Mouse (Mus musculus): ENCODE measurements around the gene Amd1. TPM values are rescaled to one million over a fixed set of nuclear protein-coding genes. Genes with fewer than 3 reads are reported as not detected.

Amd1 gene
- polyA plus RNA-seq, 1 experiment = 14.9 TPM

- DNase-seq = no peak
- TF ChIP-seq CTCF (IDR thresholded peaks at IDR 0.05; ENCODE audit: insufficient read depth, low read length) = no peak
- TF ChIP-seq POLR2A (IDR thresholded peaks at IDR 0.05; ENCODE audit: borderline replicate concordance, extremely low read depth, low read depth, low read length) = no peak
- Histone ChIP-seq H3K4me3 (replicated peaks; ENCODE audit: extremely low read depth, low read depth, low read length) (no peak overlapping the region), H3K4me1 (ENCODE audit: control insufficient read depth, insufficient read depth, low read length) (peaks cover 3% of the 10 kb centered on the region)
- 21% methylated on average over 8 of the region's 8 CpGs for WGBS
These were observed 42.4 kb downstream of the Amd1 start for GRCm38 (mm10) chr10:40259542-40259941.

GRCm38 (mm10) chr10:40258976-40259375 lies 43.0 kb downstream of the Amd1 start:
- TF ChIP-seq CTCF (IDR thresholded peaks at IDR 0.05; ENCODE audit: insufficient read depth, low read length) (peak; percentile 35; the same call in 1 of the 2 replicates), POLR2A (IDR thresholded peaks at IDR 0.05; ENCODE audit: borderline replicate concordance, extremely low read depth, low read depth, low read length) (no peak)
- under 1% methylated on average over 5 of the region's 5 CpGs for WGBS
- H3K4me1 ChIP-seq (ENCODE audit: control insufficient read depth, insufficient read depth, low read length) = peaks cover 3% of the 10 kb centered on the region
- no peak for DNase-seq
- H3K4me3 ChIP-seq (replicated peaks; ENCODE audit: extremely low read depth, low read depth, low read length) = peak overlapping the region; percentile 46

- WGBS = 0% methylated on average over 12 of the region's 12 CpGs
- peak; percentile 24 for DNase-seq
- TF ChIP-seq POLR2A (IDR thresholded peaks at IDR 0.05; ENCODE audit: borderline replicate concordance, extremely low read depth, low read depth, low read length) (peak; percentile 77), CTCF (IDR thresholded peaks at IDR 0.05; ENCODE audit: insufficient read depth, low read length) (peak; percentile 55)
- H3K4me3 ChIP-seq (replicated peaks; ENCODE audit: extremely low read depth, low read depth, low read length) = peak overlapping the region; percentile 46
- peaks cover 3% of the 10 kb centered on the region for H3K4me1 ChIP-seq (ENCODE audit: control insufficient read depth, insufficient read depth, low read length)
These were observed 43.5 kb downstream of the Amd1 start for GRCm38 (mm10) chr10:40258401-40258966.

GRCm38 (mm10) chr10:40257414-40258255 lies 44.4 kb downstream of the Amd1 start, which contains the start of gene Gtf3c6:
Gene Gtf3c6 (minus strand): TSS chr10:40258108.
- DNase-seq = peak; percentile 97
- TF ChIP-seq CTCF (IDR thresholded peaks at IDR 0.05; ENCODE audit: insufficient read depth, low read length) (no peak), POLR2A (IDR thresholded peaks at IDR 0.05; ENCODE audit: borderline replicate concordance, extremely low read depth, low read depth, low read length) (peak; percentile 66; the same call in 1 of the 2 replicates)
- peak within 1 kb of the TSS; percentile 97 for H3K4me3 ChIP-seq (replicated peaks; ENCODE audit: extremely low read depth, low read depth, low read length)
- 1% methylated on average over 43 of the region's 43 CpGs for WGBS
- peaks cover 3% of the 10 kb centered on the region for H3K4me1 ChIP-seq (ENCODE audit: control insufficient read depth, insufficient read depth, low read length)

GRCm38 (mm10) chr10:40256716-40257115 lies 45.3 kb downstream of the Amd1 start:
- no peak for TF ChIP-seq CTCF (IDR thresholded peaks at IDR 0.05; ENCODE audit: insufficient read depth, low read length)
- DNase-seq = peak; percentile 45
- peak overlapping the region; percentile 97 for H3K4me3 ChIP-seq (replicated peaks; ENCODE audit: extremely low read depth, low read depth, low read length)
- WGBS = 2% methylated on average over 5 of the region's 5 CpGs
- H3K4me1 ChIP-seq (ENCODE audit: control insufficient read depth, insufficient read depth, low read length) = peaks cover 3% of the 10 kb centered on the region

GRCm38 (mm10) chr10:40250969-40251368 lies 51.0 kb downstream of the Amd1 start:
- 57% methylated on average over 6 of the region's 6 CpGs for WGBS
- no peak for DNase-seq
- Histone ChIP-seq H3K4me3 (replicated peaks; ENCODE audit: extremely low read depth, low read depth, low read length) (no peak overlapping the region), H3K4me1 (ENCODE audit: control insufficient read depth, insufficient read depth, low read length) (no peaks in the 10 kb centered on the region)
- no peak for TF ChIP-seq CTCF (IDR thresholded peaks at IDR 0.05; ENCODE audit: insufficient read depth, low read length)
- TF ChIP-seq POLR2A (IDR thresholded peaks at IDR 0.05; ENCODE audit: borderline replicate concordance, extremely low read depth, low read depth, low read length) = no peak

- 88% methylated on average over 9 of the region's 9 CpGs for WGBS
- no peak overlapping the region for H3K4me3 ChIP-seq (replicated peaks; ENCODE audit: extremely low read depth, low read depth, low read length)
- TF ChIP-seq CTCF (IDR thresholded peaks at IDR 0.05; ENCODE audit: insufficient read depth, low read length) (no peak), POLR2A (IDR thresholded peaks at IDR 0.05; ENCODE audit: borderline replicate concordance, extremely low read depth, low read depth, low read length) (no peak)
- no peaks in the 10 kb centered on the region for H3K4me1 ChIP-seq (ENCODE audit: control insufficient read depth, insufficient read depth, low read length)
- no peak for DNase-seq
These were observed 52.4 kb downstream of the Amd1 start for GRCm38 (mm10) chr10:40249625-40250024.

GRCm38 (mm10) chr10:40247166-40247716 lies 54.7 kb downstream of the Amd1 start:
- no peak for TF ChIP-seq CTCF (IDR thresholded peaks at IDR 0.05; ENCODE audit: insufficient read depth, low read length)
- WGBS = 28% methylated on average over 11 of the region's 11 CpGs
- peak; percentile 16 for DNase-seq
- Histone ChIP-seq H3K4me3 (replicated peaks; ENCODE audit: extremely low read depth, low read depth, low read length) (peak overlapping the region; percentile 98), H3K4me1 (ENCODE audit: control insufficient read depth, insufficient read depth, low read length) (no peaks in the 10 kb centered on the region)

- TF ChIP-seq CTCF (IDR thresholded peaks at IDR 0.05; ENCODE audit: insufficient read depth, low read length) = no peak
- peak; percentile 36; the same call in 1 of the 2 replicates for TF ChIP-seq POLR2A (IDR thresholded peaks at IDR 0.05; ENCODE audit: borderline replicate concordance, extremely low read depth, low read depth, low read length)
- DNase-seq = peak; percentile 75
- Histone ChIP-seq H3K4me3 (replicated peaks; ENCODE audit: extremely low read depth, low read depth, low read length) (peak within 1 kb of the TSS; percentile 98), H3K4me1 (ENCODE audit: control insufficient read depth, insufficient read depth, low read length) (no peaks in the 10 kb centered on the region)
- 1% methylated on average over 54 of the region's 54 CpGs for WGBS
These were observed 55.4 kb downstream of the Amd1 start, which contains the start of gene Rpf2 for GRCm38 (mm10) chr10:40246374-40247165. Gene Rpf2 (minus strand): TSS chr10:40247036.
